Mouse (Mus musculus) cerebral cortex, adult 2 months (tissue): ENCODE measurements around the gene Kctd11.

Experiments
- WGBS: fragments of 180-500 bp; shearing (Covaris S2); methylation state at CpG from one replicate; pipeline ENCODE4 v1.1.7; 2018; 5-methylcytosine and 5-hydroxymethylcytosine counted together

The Kctd11 gene

DNA sequence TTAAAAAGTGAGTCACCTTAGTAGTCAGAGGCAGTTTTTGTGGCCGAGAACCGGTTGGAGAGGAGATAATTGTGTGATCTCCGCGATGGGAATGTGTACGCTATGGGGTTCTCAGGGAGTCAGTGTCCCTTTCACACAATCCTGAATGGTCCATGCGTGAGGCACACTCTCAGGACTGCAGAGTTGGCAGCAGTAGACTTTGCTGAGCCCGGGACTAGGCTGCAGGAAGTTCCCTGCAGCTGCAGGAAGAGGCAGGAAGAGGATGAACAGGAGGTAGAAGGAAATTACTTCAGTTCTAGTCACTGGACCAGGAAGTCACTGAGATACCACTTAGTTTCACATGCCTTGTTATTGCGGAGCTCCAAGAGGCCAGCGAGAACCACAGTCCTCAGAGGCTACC, 32.1 kb downstream of the Kctd11 start:
- WGBS, result 74% methylated on average over 9 of the region's 9 CpGs

DNA sequence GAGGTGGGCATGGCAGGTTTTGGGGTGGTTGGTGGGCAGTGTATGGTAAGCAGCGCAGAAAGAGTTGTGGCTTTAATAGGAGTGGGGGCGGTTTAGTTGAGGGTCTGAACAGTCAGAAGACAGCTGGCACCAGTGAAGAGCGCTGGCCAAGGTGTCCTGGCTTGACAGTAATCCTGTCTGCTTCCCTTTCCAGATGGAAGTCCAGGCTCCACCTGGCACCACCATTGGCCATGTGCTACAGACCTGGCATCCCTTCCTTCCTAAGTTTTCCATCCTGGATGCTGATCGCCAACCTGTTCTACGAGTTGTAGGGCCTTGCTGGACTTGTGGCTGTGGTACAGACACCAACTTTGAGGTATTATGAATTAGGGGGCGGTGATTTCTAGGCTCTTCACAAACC, 33.2 kb downstream of the Kctd11 start:
- 93% methylated on average over 6 of the region's 6 CpGs for WGBS

DNA sequence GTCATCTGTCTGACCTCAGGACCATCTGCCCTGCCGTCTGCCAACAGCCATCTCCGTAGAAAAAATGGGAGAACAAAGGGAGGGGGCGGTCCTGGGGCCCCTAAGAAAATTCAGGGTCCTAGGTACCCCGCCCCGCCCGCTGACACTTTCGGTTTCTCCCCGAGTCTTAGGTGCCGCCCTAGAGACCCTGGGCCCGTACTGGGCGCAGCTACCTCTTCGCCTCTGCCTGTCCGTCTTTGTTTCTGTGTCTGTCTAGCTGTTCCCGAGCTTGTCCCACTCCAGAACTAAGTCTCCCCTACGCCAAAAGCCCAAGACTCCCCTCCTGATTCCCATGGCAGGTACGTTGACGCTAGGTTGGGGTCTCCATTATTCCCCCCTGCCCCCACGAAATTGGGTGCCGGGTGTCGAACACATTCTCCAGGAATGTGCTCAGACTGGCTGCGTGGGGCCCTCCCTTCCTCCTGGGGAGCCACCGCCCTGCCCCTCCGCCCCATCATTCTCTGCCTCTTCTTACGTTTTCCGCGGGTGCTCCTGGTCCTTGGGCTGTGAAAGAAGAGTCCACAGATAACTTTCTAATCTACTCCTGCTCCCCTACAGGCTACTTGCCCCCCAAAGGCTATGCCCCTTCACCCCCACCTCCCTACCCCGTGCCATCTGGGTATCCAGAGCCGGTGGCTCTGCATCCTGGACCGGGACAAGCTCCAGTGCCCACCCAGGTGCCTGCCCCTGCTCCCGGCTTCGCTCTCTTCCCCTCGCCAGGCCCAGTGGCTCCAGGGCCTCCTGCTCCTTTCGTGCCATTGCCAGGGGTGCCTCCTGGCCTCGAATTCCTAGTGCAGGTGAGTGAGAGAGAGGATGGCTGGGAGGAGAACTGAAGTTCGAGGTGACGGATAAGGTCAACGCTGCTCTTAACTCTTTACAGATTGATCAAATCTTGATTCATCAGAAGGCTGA, 34.2 kb downstream of the Kctd11 start:
- WGBS, result 17% methylated on average over 37 of the region's 37 CpGs

DNA sequence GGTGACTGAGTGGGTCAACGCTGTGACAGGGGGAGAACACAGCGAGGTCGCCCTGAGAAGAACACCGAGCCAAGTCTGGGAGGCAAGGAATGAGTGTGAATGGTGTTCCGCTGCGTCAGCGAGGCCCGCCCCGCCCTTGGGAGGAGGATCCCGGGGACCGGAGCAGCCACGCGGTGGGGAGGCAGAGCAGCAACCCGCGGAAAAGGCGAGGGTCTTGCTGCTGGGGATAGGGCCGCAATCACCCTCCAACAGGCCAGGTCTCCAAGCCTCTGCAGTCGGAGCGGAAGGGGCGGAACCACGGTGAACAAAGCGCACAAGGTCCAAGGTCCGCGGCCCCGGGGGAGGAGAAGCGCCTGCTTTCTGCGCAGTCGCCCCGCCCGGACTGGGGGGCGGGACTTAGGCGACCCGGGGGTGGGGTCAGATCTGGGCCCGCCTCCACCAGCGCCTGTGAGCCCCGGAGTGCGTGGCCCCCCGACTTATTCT, 35.0 kb downstream of the Kctd11 start, which contains the start of gene Plscr3:
Gene Plscr3 (plus strand): TSS at position 179 of the 483 bp plus-strand sequence.
- under 1% methylated on average over 38 of the region's 38 CpGs for WGBS

DNA sequence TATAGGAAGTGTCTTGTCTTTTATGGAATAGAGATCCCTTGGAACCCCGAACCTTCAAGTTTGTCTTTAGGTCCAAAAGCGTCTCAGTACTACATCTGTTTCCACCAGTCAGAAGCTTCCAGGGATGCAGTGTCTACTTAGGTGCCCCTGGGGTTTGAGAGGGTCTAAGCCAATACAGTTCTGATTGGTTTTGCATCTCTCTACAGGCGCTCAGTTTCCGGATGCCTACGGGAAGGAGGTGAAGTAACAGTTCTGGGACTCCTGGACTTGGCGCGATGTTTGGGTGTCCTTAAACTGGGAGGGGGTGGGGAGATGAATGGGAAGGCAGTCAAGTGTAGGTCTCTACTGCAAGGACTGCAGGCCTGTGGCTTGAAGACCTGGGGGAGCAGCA, 42.5 kb downstream of the Kctd11 start:
- 0% methylated on average over 7 of the region's 7 CpGs for WGBS

DNA sequence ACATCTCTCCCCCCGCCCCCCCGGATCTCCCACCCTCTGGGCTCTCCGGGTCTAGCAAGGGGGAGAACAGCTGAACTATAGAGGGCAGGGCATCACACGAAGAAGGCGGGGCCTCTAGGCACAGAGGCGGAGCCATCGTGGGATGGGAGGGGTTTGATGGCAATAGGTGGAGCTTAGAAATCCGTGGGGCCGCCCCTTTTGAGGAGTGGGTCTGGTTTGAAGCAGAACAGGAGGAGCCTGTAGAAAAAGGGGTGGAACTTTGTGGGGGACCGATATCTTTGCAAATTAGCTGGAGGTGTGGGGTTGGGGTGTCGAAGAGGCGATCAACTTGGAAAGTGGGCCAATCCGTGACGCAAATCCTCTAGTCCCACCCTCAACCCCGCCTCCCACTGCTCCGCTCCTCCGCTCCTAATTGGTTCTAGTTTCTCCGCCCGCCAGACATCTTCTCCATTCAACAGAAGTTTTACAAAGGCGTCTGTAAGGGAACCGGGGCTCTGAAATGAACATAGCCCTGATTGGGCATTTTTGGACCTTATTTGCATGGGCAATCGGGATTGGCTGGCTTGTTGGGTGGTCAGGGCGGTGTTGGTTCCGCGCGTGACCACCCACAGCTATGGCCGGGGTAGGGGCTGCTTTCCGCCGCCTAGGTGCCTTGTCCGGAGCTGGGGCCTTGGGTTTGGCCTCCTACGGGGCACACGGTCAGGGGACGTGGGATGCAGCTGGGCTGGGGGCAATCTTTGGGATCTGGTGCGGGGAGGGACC, 43.1 kb downstream of the Kctd11 start, which contains the start of gene Tmem256:
Gene Tmem256 (plus strand): TSS at position 563 of the 762 bp plus-strand sequence.
- WGBS, result under 1% methylated on average over 34 of the region's 34 CpGs

DNA sequence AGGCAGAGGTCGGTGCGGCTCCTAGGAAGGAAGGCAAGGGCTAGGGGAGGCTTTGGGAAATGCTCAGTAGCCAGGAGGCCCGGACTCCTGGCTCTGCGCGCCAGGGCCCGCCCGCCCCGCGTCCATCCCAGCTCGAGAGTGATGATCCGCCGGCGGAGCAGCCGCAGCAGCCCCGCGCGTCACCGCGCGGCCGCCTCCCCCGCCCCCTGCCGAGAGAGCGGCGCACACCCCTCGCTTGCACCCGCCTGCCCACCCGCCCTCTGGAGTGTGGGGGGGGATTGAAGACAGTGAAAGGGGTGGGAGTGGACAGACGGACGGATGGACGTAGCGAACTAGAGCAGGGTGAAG, 43.6 kb downstream of the Kctd11 start, which contains the start of gene Nlgn2:
Gene Nlgn2 (minus strand): TSS at position 181 of the 348 bp plus-strand sequence.
- WGBS, result under 1% methylated on average over 32 of the region's 32 CpGs

DNA sequence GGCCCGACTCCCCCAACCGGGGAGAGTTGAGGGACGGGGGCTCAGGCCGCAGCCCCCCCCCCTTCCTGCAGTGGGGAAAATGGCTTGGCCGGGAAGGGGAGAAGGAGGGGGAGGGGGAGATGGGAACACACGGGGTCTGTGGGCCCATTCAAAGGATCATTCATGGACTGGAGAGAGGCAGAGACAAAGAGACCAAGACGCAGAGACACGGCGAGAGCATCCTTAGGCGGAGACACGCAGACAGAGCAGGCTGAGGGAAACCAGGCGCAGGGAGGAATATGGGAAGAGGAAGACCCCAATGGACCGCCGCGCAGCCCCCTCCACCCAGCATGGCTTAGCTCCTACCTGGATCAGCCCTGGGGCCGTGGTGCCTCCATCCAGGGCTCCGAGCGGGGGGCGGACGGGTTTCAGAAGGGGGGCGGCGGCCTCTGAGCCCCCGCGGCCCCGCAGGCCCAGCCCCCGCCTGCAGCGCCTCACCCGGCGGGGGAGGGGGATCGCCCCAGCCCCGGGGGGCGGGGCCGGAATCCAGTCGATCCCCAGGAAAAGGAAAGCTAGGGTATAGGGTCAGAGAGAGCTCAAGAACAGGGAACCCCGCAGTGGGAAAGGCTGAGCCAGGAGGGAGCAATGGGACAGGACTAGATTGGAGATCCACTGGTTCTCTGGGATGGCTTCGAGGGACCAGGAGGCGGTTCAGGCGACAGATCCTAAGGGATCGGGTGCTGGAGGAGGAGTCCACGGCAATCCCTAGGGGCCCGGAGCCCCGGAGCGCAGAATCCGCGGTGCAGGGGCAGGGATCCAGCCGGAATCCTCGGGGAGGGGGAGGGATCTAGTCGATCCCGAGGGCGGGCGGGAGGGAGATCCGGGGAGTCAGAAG, 44.3 kb downstream of the Kctd11 start:
- WGBS, result 1% methylated on average over 52 of the region's 52 CpGs

DNA sequence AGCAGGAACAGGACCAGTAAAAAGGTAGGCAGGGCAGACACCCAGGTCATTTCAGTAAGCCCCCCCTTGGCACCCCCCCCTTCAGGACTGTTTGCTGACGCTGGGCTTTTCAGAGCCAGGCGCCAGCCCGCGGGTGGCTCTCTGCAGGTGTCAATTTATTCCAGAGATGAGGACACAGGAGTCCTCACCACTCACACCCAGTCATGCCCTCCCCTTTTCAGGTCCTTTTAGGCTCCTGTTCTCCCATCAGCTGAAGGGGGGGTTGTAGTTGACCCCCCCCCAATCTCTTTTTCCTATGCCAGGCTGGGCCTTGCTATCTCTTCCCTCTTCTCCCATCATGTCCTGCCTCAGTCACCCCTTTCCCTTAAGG, 45.3 kb downstream of the Kctd11 start:
- WGBS, result 13% methylated on average over 4 of the region's 4 CpGs

DNA sequence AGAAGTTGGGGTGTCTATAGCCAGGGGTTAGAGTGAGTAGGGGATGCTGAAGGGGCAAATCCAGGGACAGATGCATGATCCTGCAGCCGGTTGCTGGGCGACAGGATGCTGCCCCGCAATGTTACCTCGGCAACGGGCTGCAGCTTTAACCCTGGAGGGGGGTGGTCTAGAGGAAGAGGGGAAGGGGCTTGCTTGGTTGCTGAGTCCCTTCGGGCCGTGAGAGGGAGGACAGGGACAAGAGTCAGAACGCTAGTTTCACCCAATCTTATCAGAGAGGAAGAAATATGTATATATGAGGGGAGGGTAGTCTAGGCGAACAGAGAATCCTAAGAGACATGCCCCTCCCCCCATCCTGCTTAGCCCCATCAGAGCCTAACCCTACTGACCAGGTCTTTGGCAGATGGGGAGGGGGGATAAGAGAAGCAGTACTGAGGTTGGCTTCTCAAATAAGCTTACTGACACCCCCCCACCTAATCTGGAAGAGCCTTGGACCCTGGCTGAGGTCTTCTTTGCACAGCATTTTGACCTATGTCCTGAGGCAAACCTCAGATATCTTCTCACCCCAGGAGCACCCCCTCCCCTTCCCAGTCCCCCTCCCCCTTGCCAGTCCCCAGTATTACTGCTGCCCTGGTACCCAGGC, 45.8 kb downstream of the Kctd11 start:
- 19% methylated on average over 9 of the region's 9 CpGs for WGBS

DNA sequence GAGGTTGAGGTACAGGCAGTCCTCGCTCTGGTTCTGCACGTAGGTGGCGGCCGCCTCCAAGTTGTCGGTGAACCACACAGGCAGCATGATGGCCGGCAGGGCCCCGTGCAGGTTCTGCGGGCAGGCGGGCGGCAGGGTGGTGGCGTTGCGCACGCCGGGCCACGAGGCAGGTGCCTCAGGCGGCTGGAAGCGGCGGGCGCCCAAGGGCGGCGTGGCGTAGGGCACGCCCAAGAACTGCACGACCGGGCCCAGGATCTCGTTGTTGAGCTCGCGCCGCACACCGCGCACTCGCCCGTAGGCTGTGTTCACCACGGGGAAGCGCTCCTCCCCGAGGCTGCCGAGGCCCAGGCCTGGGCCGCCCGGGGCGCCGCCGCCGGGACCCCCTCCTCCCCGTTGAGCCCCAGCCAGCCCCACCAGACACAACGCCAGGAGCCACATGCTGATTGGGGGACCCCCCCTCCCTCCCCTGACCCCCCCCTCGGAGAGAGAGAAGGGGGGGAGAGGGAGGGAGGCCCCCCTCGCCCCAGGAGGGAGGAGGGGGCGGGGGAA, 47.1 kb downstream of the Kctd11 start:
- 10% methylated on average over 45 of the region's 48 CpGs for WGBS

DNA sequence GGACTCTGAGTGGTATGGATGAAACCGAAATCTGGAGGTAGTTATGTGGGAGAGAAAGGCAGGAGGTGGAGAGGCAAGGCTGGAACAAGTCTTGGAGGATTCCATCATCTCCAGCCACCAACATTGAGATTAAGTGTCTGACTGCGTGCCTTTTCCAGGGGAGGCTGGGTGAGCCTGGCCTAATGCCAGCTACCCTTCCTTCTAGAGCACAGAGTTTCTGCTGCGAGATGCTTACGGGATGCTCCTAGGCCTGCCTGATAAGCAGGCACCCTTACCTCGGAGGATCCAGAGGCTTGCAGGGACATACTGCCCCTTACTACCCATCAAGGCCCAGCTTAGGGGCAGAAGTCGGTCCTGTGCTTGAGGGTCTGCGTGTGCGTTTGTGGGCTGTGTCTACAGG, 47.7 kb downstream of the Kctd11 start:
- WGBS, result 37% methylated on average over 8 of the region's 8 CpGs

DNA sequence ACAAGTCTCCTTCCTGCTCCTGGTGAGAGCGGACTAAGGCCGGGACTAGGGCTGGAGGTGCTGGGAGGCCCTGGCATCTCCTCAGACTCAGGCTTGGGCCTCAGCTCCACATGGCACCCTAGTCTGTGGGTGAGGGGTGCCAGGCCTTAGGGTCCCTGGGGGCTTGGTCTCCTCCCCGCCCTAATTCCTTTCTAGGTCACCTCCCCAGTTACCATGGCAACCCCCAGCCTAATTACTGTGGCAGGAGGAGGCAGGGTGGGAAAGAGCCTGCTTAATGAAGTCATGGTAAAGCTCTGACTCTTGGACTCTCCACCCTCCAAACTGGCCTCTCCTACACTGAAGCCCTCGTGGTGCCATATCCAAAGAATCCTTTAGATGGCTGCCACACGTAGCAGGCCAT, 52.4 kb downstream of the Kctd11 start:
- 67% methylated on average over 5 of the region's 5 CpGs for WGBS
